Mouse (Mus musculus): ENCODE results near the gene Zfp322a.
"Not testable (repeated sequence)": the region's sequence is repeated elsewhere in the genome, so short reads cannot be mapped to it uniquely, and the experiment has no call there.

Gene Zfp322a

DNA sequence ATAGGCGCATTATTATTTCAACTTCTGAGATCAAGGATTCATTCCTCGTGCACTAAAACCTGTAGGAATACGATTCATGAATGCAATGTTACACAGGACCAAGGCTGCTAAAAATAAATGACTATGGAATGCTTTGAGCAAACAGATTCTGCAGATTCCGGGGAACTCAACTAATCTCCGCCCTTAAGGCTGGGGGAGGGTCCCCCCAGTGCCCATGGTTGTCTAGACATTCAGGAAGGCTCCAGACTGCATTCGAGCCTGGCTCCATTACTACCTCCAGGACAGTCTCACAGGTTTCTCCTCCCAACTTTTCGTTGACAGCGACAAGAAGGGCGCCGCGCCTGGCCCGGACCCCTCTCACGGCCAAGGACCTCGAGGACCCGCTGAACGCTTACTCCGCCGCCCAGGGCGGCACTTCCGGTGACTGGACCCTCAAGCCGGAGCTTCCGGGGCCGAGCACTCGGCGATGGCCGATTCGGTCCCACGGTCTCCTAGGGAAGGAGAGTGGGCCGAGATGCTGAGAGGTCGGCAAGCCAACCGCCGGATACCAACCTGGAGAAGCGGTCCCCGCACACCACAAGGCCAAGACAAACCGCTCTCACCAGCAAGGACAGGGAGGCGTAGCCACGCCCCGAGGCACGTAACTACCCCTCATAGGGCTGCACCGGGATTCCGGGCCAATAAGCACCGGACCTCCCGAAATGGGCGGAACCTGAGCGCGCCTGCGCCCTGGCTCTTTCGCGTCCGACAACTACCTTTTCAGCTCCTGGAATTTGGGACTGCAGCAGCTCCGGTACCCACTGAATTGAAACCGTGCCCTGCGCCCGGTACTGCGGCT lies at the start of gene Zfp322a:
Zfp322a (minus strand) TSS at position 626 of the 838 bp plus-strand sequence.
- DNase-seq: peak; percentile 96 to 98

- DNase-seq: no peak
These were observed 43.9 kb upstream of the Zfp322a start for GRCm38 (mm10) chr13:23412630-23413521.

DNA sequence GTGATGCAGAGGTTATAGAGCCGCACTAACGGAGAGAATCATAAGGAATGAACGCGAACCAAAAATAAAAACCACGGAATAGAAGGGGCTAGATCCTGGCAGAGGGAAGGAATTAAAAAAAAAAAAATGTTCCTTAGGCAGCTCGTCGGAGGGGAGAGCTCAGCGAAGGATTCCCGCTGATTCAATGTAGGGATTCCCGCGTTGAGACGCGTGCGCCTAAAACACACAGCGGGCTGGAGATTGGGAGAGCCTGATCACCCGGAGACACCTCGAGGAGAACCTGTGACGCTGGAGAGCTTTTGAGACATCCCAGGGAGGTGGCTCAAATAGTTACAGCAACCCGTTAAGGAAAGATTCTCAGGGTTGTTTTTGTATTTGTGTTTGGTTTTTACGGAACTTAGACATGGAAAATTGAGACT lies 43.2 kb upstream of the Zfp322a start:
- DNase-seq: no peak

DNA sequence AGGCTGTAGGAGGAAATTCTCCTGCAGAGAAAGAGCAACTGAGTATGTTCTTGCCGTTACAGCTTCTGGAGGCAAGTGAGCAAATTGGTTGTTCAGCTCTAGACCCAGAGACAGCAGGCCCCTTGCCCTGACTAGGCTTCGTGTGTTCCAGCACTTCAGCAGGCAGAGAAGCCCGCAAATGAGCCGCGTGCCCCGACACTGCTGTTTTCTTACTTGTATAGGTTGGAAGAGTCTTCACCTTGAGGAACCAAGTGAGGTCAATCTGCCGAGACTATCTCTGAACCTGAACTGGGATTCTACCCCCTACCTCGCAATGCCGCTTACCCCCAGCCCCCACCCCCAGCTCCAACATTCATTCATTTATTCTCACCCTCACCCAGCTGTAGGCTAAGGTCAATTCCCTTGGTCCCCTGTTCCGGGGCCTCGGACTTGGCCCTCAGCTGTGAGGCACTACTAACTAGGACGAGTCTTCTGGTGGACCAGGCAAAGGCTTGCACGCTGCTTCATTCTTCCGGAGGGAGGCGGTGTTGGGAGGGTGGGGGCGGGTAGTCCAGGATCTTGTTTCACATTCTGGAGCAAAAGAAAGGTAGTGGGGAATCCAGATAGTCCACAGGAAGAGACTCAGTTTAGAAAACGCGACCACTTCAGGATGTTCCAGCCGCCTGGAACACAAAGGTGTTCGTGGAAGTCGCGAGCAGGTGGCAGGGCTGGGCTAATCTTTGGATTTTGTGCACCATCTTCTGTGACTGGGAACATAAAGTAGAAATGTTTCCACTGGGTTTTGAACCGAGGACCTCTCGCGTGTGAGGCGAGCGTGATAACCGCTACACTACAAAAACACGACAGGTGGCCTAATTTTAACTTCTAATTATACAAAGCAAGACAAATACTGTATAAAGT lies 42.6 kb upstream of the Zfp322a start:
- no peak for DNase-seq

DNA sequence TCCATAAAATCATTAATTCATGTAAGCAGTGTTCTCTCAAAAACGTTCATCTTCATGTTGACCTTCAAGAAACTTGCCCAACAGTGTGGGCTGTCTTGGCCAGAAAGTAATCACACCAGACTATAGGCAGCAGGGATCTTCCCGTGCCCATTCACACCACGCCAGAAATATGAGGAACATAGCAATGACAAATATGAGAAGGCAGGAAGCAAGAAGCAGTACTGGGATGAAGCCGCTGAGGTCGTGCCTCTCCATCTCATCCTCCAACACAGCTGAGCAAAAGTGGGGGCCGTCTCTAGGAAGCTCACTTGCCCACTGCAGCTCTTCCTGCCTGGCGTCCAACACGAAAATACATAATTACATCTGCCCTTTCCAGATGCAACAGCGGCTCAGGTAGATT lies 41.6 kb upstream of the Zfp322a start:
- no peak for DNase-seq

DNA sequence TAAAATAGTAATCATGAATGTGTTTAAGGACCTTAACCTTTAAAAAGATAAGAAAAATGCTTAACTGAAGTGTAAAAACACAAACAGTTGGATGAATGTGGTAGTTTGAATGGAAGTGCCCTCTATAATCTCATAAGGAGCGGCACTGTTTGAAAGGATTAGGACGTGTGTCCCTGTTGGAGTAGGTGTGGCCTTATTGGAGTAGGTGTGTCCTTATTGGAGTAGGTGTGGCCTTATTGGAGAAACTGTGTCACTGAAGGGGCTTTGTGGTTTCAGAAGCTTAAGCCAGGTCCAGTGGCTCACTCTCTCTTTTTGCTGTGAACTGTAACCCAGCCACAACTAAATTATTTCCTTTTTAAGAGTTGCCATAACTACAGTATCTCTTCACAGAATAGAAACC lies 33.6 kb upstream of the Zfp322a start:
- no peak for DNase-seq

GRCm38 (mm10) chr13:23401683-23402527 lies 32.9 kb upstream of the Zfp322a start:
- peak; percentile 75 to 90 for DNase-seq

- DNase-seq: peak in 1 of 2 experiments; percentile 19
These were observed 32.0 kb upstream of the Zfp322a start for GRCm38 (mm10) chr13:23400771-23401682.

DNA sequence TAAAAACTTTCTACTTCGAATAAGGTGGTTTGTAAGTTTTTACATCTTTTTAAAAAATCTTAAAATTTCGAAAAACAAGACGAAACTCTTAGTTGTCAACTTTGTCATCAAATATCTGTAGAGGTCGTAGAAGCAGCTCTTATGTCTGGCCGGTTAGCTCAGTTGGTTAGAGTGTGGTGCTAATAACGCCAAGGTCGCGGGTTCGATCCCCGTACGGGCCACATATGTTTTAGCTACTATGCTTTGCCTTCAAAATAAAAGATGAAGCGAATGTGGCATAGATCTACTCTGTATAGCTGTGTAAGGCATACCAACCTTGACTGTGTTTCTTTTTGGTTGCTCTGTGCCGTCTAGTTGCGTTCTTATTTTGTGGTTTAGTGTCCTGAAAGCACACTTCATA lies 27.9 kb upstream of the Zfp322a start:
- not testable (repeated sequence) for DNase-seq

- peak in 1 of 2 experiments; percentile 10 for DNase-seq
These were observed 27.3 kb upstream of the Zfp322a start for GRCm38 (mm10) chr13:23396246-23396703.

GRCm38 (mm10) chr13:23395301-23396245 lies 26.6 kb upstream of the Zfp322a start:
- no peak for DNase-seq

DNA sequence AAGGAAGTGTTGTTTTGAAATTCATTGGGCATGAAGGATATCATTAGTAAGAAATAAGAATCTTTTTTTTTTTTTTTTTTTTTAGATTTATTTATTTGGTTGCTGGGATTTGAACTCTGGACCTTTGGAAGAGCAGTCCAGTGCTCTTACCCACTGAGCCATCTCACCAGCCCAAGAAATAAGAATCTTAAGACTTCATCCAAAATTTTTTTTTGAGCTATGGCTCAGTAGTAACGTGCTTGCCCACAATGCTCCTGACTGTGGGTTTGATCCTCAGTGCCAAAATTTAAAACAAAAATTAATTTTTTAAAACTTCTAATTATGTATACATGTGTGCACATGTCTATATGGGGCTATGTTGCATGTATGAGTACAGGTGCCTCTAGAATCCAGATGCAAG lies 18.5 kb upstream of the Zfp322a start:
- DNase-seq: no peak

GRCm38 (mm10) chr13:23383127-23383526 lies 14.1 kb upstream of the Zfp322a start:
- no peak for DNase-seq

DNA sequence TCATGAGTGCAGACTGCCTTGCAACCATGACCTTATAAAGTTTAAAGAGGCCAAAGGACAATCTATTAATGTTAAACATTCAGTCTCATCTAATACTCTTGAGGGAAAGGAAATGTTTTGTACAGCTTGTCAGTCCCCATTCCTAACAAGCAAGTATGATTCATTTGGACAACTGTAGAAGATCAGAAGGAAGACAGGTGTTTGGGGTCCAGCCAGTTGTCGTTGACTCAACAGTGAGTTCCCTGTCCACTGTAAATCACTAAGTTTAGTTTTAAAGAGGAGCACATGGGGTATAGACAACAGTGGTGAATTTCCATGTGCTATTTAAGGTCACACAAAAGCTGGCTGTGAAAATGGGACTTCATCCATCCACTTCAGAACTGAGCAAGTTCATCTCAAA lies 3.4 kb upstream of the Zfp322a start:
- no peak for DNase-seq

DNA sequence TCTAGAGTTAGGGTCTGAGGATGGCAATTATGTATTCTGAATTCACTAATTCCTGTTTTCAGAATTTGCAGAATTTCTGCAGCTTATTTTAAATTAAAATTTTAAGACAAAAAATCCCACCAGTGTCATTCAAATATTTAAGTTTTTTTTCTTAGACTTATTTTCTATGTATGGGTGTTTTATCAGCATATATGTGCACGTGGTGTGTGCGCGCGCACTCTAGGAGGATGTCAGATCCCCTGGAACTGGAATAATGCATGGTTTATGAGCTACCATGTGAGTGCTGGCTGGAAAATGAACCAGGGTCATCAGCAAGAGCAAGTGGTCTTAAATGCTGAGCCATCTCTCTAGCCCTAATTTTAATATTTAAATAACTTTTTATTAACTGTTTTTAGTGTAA lies 1.1 kb upstream of the Zfp322a start:
- DNase-seq: no peak

DNA sequence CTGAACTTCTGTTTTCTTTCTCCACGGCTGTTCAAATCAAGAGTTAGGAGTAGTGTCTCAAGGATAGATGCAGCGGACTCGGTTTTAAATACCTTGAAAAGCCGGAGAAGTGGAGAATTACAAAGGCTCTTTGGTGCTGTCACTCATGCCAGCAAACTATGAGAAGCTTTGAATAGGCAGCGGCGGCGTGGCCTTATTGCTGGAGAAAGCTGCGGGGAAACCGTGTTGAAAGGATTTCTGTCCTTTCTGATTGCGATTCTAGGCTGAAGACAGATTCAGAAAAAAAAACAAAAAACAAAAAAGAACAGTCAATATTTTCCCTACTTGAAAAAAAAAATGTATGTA lies 385 bp upstream of the Zfp322a start:
- no peak for DNase-seq

- no peak for DNase-seq
These were observed 7.5 kb downstream of the Zfp322a start for GRCm38 (mm10) chr13:23361536-23361935.

DNA sequence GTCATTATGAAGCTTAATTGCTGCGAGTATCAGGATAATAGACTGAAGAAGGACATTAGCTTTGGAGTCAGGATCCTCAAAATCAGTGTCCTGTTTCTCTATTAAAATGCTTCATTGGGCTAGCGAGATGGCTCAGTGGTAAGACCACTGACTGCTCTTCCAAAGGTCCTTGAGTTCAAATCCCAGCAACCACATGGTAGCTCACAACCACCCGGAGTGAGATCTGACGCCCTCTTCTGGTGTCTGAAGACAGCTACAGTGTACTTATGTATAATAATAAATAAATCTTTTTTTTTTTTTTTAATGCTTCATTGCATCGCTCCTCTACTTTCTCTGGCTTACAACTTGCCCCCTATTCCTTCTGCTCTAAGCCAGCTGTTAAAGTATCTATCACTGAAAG lies 14.5 kb downstream of the Zfp322a start:
- DNase-seq: not testable (repeated sequence)

DNA sequence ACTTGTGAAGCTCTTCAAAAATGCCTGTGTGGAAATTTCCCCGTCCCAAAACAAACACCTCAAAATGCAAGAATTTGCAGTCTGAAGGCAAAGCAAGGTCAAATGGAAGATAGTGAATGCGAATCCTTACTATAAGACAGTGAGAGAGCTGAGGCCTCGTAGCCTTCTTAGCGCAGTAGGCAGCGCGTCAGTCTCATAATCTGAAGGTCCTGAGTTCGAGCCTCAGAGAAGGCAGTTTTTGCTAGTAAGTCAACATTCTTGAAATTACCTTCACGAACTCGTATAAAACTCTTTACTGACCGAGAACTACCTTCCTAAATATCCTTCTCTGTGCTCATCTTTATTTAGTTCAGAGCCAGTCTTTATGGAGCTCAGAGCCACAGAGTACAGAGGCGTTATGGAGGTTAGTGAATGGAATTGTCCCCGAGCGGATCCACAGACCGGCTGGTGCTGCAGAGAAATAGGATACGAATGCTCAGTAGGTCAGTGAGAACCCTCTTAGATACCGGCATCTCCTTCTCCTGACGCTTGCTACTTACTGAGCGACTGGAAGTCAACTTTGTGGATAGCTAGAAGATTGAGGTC lies 51.6 kb downstream of the Zfp322a start:
- DNase-seq: no peak

Measured in lung, postnatal 4 days (tissue).